Mouse (Mus musculus) frontal cortex, adult 2 months (tissue): Measurements from ENCODE around the gene Ptpa. TPM values are rescaled to one million over a fixed set of nuclear protein-coding genes. Genes with fewer than 3 reads are reported as not detected.
"Not testable (repeated sequence)": the region's sequence is repeated elsewhere in the genome, so short reads cannot be mapped to it uniquely, and the experiment has no call there.

Experiments
- DNase-seq, 2 experiments: peaks; one replicate each; pipeline ENCODE4 v3.0.0; 2022; ENCODE audit warnings: low spot score in 1 of 2; ENCODE audit errors: extremely low spot score in 1 of 2
- polyA plus RNA-seq: library from polyadenylated mRNA; depleted of rRNA; stranded (reverse); fragments of >200 nt; gene quantifications from 2 replicates; pipeline ENCODE4 v1.2.3, GENCODE M21; 2012

The Ptpa gene
- polyA plus RNA-seq, 1 experiment: 161 TPM

- no peak for DNase-seq
These were observed 14.3 kb upstream of the Ptpa start for GRCm38 (mm10) chr2:30401581-30401980.

- DNase-seq: no peak
These were observed 13.4 kb upstream of the Ptpa start for GRCm38 (mm10) chr2:30402351-30402826.

- DNase-seq: no peak
These were observed 13.0 kb upstream of the Ptpa start for GRCm38 (mm10) chr2:30402843-30403242.

- no peak for DNase-seq
These were observed 12.0 kb upstream of the Ptpa start for GRCm38 (mm10) chr2:30403870-30404269.

GRCm38 (mm10) chr2:30407221-30407620, 8.6 kb upstream of the Ptpa start:
- no peak for DNase-seq

- no peak for DNase-seq
These were observed 8.1 kb upstream of the Ptpa start for GRCm38 (mm10) chr2:30407778-30408177.

GRCm38 (mm10) chr2:30408452-30409100, 7.3 kb upstream of the Ptpa start:
- no peak for DNase-seq

GRCm38 (mm10) chr2:30409454-30410176, 6.2 kb upstream of the Ptpa start:
- no peak for DNase-seq

GRCm38 (mm10) chr2:30413038-30413973, 2.5 kb upstream of the Ptpa start:
- peak; percentile 65 to 87 for DNase-seq

GRCm38 (mm10) chr2:30414101-30414500, 1.7 kb upstream of the Ptpa start:
- no peak for DNase-seq

GRCm38 (mm10) chr2:30414681-30415080, 1.2 kb upstream of the Ptpa start:
- no peak for DNase-seq

- DNase-seq: peak; percentile 91
These were observed 493 bp upstream of the Ptpa start, which contains the start of gene Crat for GRCm38 (mm10) chr2:30415157-30415935. Crat (minus strand) TSS chr2:30415813.

- DNase-seq: no peak
These were observed 768 bp downstream of the Ptpa start for GRCm38 (mm10) chr2:30416649-30416965.

- not testable (repeated sequence) for DNase-seq
These were observed 1.3 kb downstream of the Ptpa start for GRCm38 (mm10) chr2:30417154-30417553.

GRCm38 (mm10) chr2:30417595-30418165, 1.8 kb downstream of the Ptpa start:
- DNase-seq: no peak

GRCm38 (mm10) chr2:30418259-30418658, 2.4 kb downstream of the Ptpa start:
- DNase-seq: no peak

GRCm38 (mm10) chr2:30419112-30419511, 3.3 kb downstream of the Ptpa start:
- no peak for DNase-seq

GRCm38 (mm10) chr2:30421432-30421831, 5.6 kb downstream of the Ptpa start:
- DNase-seq: no peak

- DNase-seq: no peak
These were observed 13.3 kb downstream of the Ptpa start for GRCm38 (mm10) chr2:30429156-30429555.
